Comparison of ENCODE assay signal across 9 mouse cellular contexts in the genomic region with DNA sequence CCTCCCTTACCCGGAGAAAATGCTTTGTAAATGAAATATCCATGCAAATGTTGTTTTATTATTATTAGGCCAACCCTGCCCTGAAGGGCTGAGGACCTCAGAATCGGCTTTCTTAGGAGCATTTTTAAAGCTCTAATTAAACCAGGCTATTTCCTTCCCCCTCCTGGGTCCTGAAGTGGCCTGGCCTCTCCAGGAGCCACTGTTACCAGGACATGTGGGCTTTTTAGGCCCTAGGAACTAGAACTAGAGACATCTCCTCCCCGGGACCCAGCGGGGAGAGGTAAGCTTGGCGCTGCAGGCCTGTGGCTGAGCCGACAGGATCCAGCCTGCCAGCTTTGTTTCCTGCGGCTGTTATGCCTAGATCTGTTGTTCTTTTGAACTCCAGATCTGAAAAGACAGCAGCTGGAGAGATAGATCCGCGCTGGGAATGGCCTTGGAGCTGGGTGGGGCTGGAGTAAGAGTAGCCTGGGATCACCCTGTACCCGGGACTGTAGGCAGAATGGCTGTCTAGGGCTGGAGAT. TPM values are rescaled to one million over a fixed set of nuclear protein-coding genes. Genes with fewer than 3 reads are reported as not detected.
DNase-seq lines count a peak whose midpoint lies in the region; ATAC-seq lines count a peak whose summit lies in the region.
"Had no signal": no experiment of that assay in that cellular context is flagged by ENCODE, and none has a peak within 500 bp of the region (broad histone marks: within the 10 kb centered on the region; RNA-seq: fewer than 3 reads in every experiment).

No protein-coding gene starts in this region.

- no peak overlapping the region for H3K4me3 ChIP-seq in liver, embryonic 16.5 days (ENCODE audit: low read depth, low read length)
- H3K4me3 ChIP-seq in embryonic facial prominence, embryonic 14.5 days (ENCODE audit: low read depth, low read length), result no peak overlapping the region
- H3K4me3 ChIP-seq in limb, embryonic 10.5 days, result peak overlapping the region; percentile 18
- H3K4me3 ChIP-seq: megakaryocyte, embryonic 14.5 days had no signal

- no peak overlapping the region for H3K4me2 ChIP-seq in liver, embryonic 16.5 days (ENCODE audit: low read depth, low read length)
- H3K4me2 ChIP-seq in embryonic facial prominence, embryonic 14.5 days (ENCODE audit: low read depth, low read length), result no peak overlapping the region

- H3K27ac ChIP-seq in liver, embryonic 16.5 days (ENCODE audit: low read length), result no peak overlapping the region
- H3K27ac ChIP-seq in embryonic facial prominence, embryonic 14.5 days (replicated peaks; ENCODE audit: low read depth, low read length), result peak overlapping the region; percentile 64
- H3K27ac ChIP-seq in limb, embryonic 10.5 days, result peak overlapping the region; percentile 80

- H3K36me3 ChIP-seq in liver, embryonic 16.5 days (ENCODE audit: control insufficient read depth, insufficient read depth), result no peaks in the 10 kb centered on the region
- no peaks in the 10 kb centered on the region for H3K36me3 ChIP-seq in embryonic facial prominence, embryonic 14.5 days (ENCODE audit: control insufficient read depth, insufficient read depth, low read length)
- peaks cover 13% of the 10 kb centered on the region for H3K36me3 ChIP-seq in limb, embryonic 10.5 days

- peak overlapping the region; percentile 20; the same call in 1 of the 2 replicates for H3K9ac ChIP-seq in liver, embryonic 16.5 days (ENCODE audit: low read depth, low read length)
- H3K9ac ChIP-seq in embryonic facial prominence, embryonic 14.5 days (ENCODE audit: low read depth, low read length), result peak overlapping the region; percentile 30; the same call in 1 of the 2 replicates

- WGBS in liver, embryonic 16.5 days (ENCODE audit: insufficient replicate concordance), result 16% methylated on average over 10 of the region's 10 CpGs
- WGBS in embryonic facial prominence, embryonic 14.5 days, result 3% methylated on average over 10 of the region's 10 CpGs
- 5% methylated on average over 10 of the region's 10 CpGs for WGBS in limb, embryonic 10.5 days

- no peaks in the 10 kb centered on the region for H3K4me1 ChIP-seq in liver, embryonic 16.5 days (ENCODE audit: control insufficient read depth, low read depth, low read length)
- peaks cover 19% of the 10 kb centered on the region for H3K4me1 ChIP-seq in embryonic facial prominence, embryonic 14.5 days (ENCODE audit: control insufficient read depth, insufficient read depth, low read length)
- H3K4me1 ChIP-seq in limb, embryonic 10.5 days, result peaks cover 35% of the 10 kb centered on the region

- H3K9me3 ChIP-seq in liver, embryonic 16.5 days (replicated peaks; ENCODE audit: control insufficient read depth, low read length), result no peaks in the 10 kb centered on the region
- no peaks in the 10 kb centered on the region for H3K9me3 ChIP-seq in embryonic facial prominence, embryonic 14.5 days (ENCODE audit: control insufficient read depth, low read length)
- H3K9me3 ChIP-seq in limb, embryonic 10.5 days (replicated peaks), result no peaks in the 10 kb centered on the region

- DNase-seq in liver, result no peak
- peak; percentile 85 for DNase-seq in embryonic facial prominence, embryonic 14.5 days (ENCODE audit: low spot score)
- peak; percentile 56 for DNase-seq in limb, embryonic 10.5 days (ENCODE audit: low spot score)
- peak; percentile 58 for DNase-seq in testis, postnatal 14 days (ENCODE audit: low spot score)
- DNase-seq in right cerebral cortex, adult 2 months (ENCODE audit: low spot score in 2 of 2), result no peak
- no peak for DNase-seq in right cerebral cortex, postnatal 36 days (ENCODE audit: low spot score in 2 of 2)
- no peak for DNase-seq in frontal cortex, postnatal 36 days (ENCODE audit: low spot score in 2 of 2)

- peaks cover 15% of the 10 kb centered on the region for H3K27me3 ChIP-seq in liver, embryonic 16.5 days (ENCODE audit: control insufficient read depth, insufficient read depth, low read depth, low read length)
- H3K27me3 ChIP-seq in embryonic facial prominence, embryonic 14.5 days (replicated peaks; ENCODE audit: control insufficient read depth, insufficient read depth, low read length), result no peaks in the 10 kb centered on the region
- H3K27me3 ChIP-seq in limb, embryonic 10.5 days (ENCODE audit: low read depth, poor library complexity, severe bottlenecking), result peaks cover 21% of the 10 kb centered on the region

- no peak for ATAC-seq in liver, embryonic 16.5 days (ENCODE audit: low read depth)
- ATAC-seq in embryonic facial prominence, embryonic 14.5 days (ENCODE audit: low read depth), result peak; percentile 30; the same call in 1 of the 2 replicates

RNA-seq across cellular contexts. Expression of gene Cpsf4l, which starts 0.5 kb away (rescaled TPM):
- polyA plus RNA-seq in liver, embryonic 16.5 days (2015; fragmentation: Nextera tagmentation; extraction: Ambion mirVana), result 0.18 TPM in 1 of 2 replicates, not detected in the other
- 1.2 and 2.1 TPM in 2 replicates for polyA plus RNA-seq in embryonic facial prominence, embryonic 14.5 days (2014; fragmentation: Nextera tagmentation; extraction: Ambion mirVana)
- 0.67 and 0.90 TPM in 2 replicates for polyA plus RNA-seq in limb, embryonic 10.5 days (2016; fragmentation: Nextera tagmentation; extraction: Ambion mirVana)

RNA-seq across cellular contexts. Expression of gene D11Wsu47e, which starts 26.1 kb away (rescaled TPM):
- polyA plus RNA-seq in liver, embryonic 16.5 days (2015; fragmentation: Nextera tagmentation; extraction: Ambion mirVana), result 7.6 and 7.8 TPM in 2 replicates
- 18.8 and 20.9 TPM in 2 replicates for polyA plus RNA-seq in embryonic facial prominence, embryonic 14.5 days (2014; fragmentation: Nextera tagmentation; extraction: Ambion mirVana)
- polyA plus RNA-seq in limb, embryonic 10.5 days (2016; fragmentation: Nextera tagmentation; extraction: Ambion mirVana), result 26.7 and 28.4 TPM in 2 replicates

RNA-seq across cellular contexts. Expression of gene Fam104a, which starts 26.4 kb away (rescaled TPM):
- 38.9 and 39.2 TPM in 2 replicates for polyA plus RNA-seq in liver, embryonic 16.5 days (2015; fragmentation: Nextera tagmentation; extraction: Ambion mirVana)
- polyA plus RNA-seq in embryonic facial prominence, embryonic 14.5 days (2014; fragmentation: Nextera tagmentation; extraction: Ambion mirVana), result 48.3 and 48.6 TPM in 2 replicates
- 55.0 and 55.4 TPM in 2 replicates for polyA plus RNA-seq in limb, embryonic 10.5 days (2016; fragmentation: Nextera tagmentation; extraction: Ambion mirVana)

RNA-seq across cellular contexts. Expression of gene Cdc42ep4, which starts 41.4 kb away (rescaled TPM):
- polyA plus RNA-seq in liver, embryonic 16.5 days (2015; fragmentation: Nextera tagmentation; extraction: Ambion mirVana), result 16.7 and 18.4 TPM in 2 replicates
- polyA plus RNA-seq in embryonic facial prominence, embryonic 14.5 days (2014; fragmentation: Nextera tagmentation; extraction: Ambion mirVana), result 39.3 and 51.0 TPM in 2 replicates
- polyA plus RNA-seq in limb, embryonic 10.5 days (2016; fragmentation: Nextera tagmentation; extraction: Ambion mirVana), result 111 and 130 TPM in 2 replicates

Comparison
In these comparisons a context has a peak if more than half of its experiments do, and no peak if none do; other contexts are left out.
1. DNase-seq: peak in embryonic facial prominence, embryonic 14.5 days (single experiment), limb, embryonic 10.5 days (single experiment) and testis, postnatal 14 days (single experiment); none in liver (single experiment), right cerebral cortex, adult 2 months (0 of 2), right cerebral cortex, postnatal 36 days (0 of 2) and frontal cortex, postnatal 36 days (0 of 2).